Mouse (Mus musculus) heart, postnatal 0 days (tissue): ENCODE data around the gene Tuba8.

Experiments used
- CTCF ChIP-seq: IDR thresholded peaks from 2 replicates; pipeline ENCODE4 v1.5.1; 2016; ENCODE audit warnings: antibody characterized with exemption, control low read depth, low read depth
- EP300 ChIP-seq: IDR thresholded peaks from 2 replicates; pipeline ENCODE4 v1.6.1; 2016; ENCODE audit warnings: antibody characterized with exemption, low read depth

DNA sequence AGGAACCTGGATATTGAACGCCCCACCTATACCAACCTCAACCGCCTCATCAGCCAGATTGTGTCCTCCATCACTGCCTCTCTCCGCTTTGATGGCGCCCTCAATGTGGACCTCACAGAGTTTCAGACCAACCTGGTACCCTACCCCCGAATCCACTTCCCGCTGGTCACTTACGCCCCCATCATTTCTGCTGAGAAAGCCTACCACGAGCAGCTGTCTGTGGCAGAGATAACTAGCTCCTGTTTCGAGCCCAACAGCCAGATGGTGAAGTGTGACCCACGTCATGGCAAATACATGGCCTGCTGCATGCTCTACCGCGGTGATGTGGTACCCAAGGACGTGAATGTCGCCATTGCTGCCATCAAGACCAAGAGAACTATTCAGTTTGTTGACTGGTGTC lies 12.5 kb downstream of the Tuba8 start:
- TF ChIP-seq EP300 = no peak
- TF ChIP-seq CTCF = no peak
